Mouse (Mus musculus) CH12.LX (cell line): ENCODE measurements around the gene Rho. TPM values are rescaled to one million over a fixed set of nuclear protein-coding genes. Genes with fewer than 3 reads are reported as not detected.
A peak's percentile ranks its signal among the peaks of the same experiment; 100 is the strongest.

Experiments
- DNase-seq: peaks from one replicate; pipeline ENCODE4 v3.0.0-alpha.2; 2013; ENCODE audit errors: extremely low read depth
- H3K27ac ChIP-seq: 2 replicates; pipeline ENCODE4 v1.5.1; 2012; ENCODE audit warnings: low read depth, mild to moderate bottlenecking, control low read depth, moderate library complexity; ENCODE audit not compliant: insufficient read depth
- H3K27me3 ChIP-seq: replicated peaks from 2 replicates; pipeline ENCODE3; 2012; ENCODE audit warnings: inconsistent platforms
- H3K36me3 ChIP-seq, 2 experiments: replicated peaks in 1 of 2; 2 replicates each; pipeline versions ENCODE3 to v1.6.1; 2012; ENCODE audit warnings: inconsistent platforms in 1 of 2, low read length in 1 of 2, mild to moderate bottlenecking in 1 of 2, mixed read lengths in 1 of 2, moderate library complexity in 1 of 2; ENCODE audit not compliant: control insufficient read depth in 1 of 2, insufficient read depth in 1 of 2
- H3K4me1 ChIP-seq, 2 experiments: 2 replicates each; pipeline ENCODE4 v1.6.1; 2012; ENCODE audit warnings: inconsistent platforms in 1 of 2, moderate library complexity in 1 of 2; ENCODE audit not compliant: insufficient read depth in 2 of 2, control insufficient read depth in 1 of 2
- H3K4me2 ChIP-seq: 2 replicates; pipeline ENCODE4 v1.6.1; 2012; ENCODE audit warnings: low read depth, mild to moderate bottlenecking, control low read depth; ENCODE audit not compliant: poor library complexity, insufficient read depth, severe bottlenecking
- H3K4me3 ChIP-seq, 3 experiments: fragments of 150-350 bp in 1 of 3; sonication (generic) in 1 of 3; replicated peaks in 1 of 3; 2 replicates each; pipeline versions ENCODE3 to v1.5.1; 2011 to 2012; ENCODE audit warnings: low read depth in 2 of 3, low read length in 2 of 3, mild to moderate bottlenecking in 2 of 3, moderate library complexity in 2 of 3, control low read depth in 1 of 3, improper control_type of control experiment in 1 of 3, inconsistent platforms in 1 of 3, mixed read lengths in 1 of 3; ENCODE audit not compliant: poor library complexity in 1 of 3
- H3K79me2 ChIP-seq: replicated peaks from 2 replicates; pipeline ENCODE4 v1.6.1; 2012; ENCODE audit warnings: mild to moderate bottlenecking, moderate library complexity; ENCODE audit not compliant: control insufficient read depth, poor library complexity, insufficient read depth, severe bottlenecking; ENCODE audit errors: extremely low read depth
- H3K9ac ChIP-seq: 2 replicates; pipeline ENCODE4 v1.6.1; 2012; ENCODE audit warnings: low read depth, mild to moderate bottlenecking, control low read depth, moderate library complexity; ENCODE audit not compliant: insufficient read depth
- H3K9me3 ChIP-seq: replicated peaks from 2 replicates; pipeline ENCODE3; 2012; ENCODE audit warnings: low read length, inconsistent platforms, mixed read lengths
- BHLHE40 ChIP-seq: IDR thresholded peaks from 2 replicates; pipeline ENCODE4 v1.6.1; 2011; ENCODE audit warnings: mild to moderate bottlenecking, low read depth, low read length, improper control_type of control experiment
- CHD2 ChIP-seq: IDR thresholded peaks from 2 replicates; pipeline ENCODE4 v1.6.1; 2011; ENCODE audit warnings: low read length, improper control_type of control experiment
- CTCF ChIP-seq, 2 experiments: IDR thresholded peaks in 1 of 2; conservative IDR thresholded peaks in 1 of 2; 2 replicates each; pipeline ENCODE4 v1.5.1; 2011 to 2012; ENCODE audit warnings: low read depth in 2 of 2, low read length in 2 of 2, improper control_type of control experiment in 1 of 2, inconsistent platforms in 1 of 2, mild to moderate bottlenecking in 1 of 2, moderate library complexity in 1 of 2
- ELF1 ChIP-seq: IDR thresholded peaks from 2 replicates; pipeline ENCODE4 v1.6.1; 2014; ENCODE audit warnings: low read depth, mild to moderate bottlenecking, inconsistent platforms, low read length, improper control_type of control experiment
- EP300 ChIP-seq: IDR thresholded peaks from 2 replicates; pipeline ENCODE4 v1.6.1; 2011; ENCODE audit warnings: low read length, improper control_type of control experiment
- ETS1 ChIP-seq: conservative IDR thresholded peaks from 2 replicates; pipeline ENCODE4 v1.6.1; 2012; ENCODE audit warnings: low read depth, mild to moderate bottlenecking, inconsistent platforms, low read length, improper control_type of control experiment, moderate library complexity
- GABPA ChIP-seq: IDR thresholded peaks from 2 replicates; pipeline ENCODE4 v1.6.1; 2012; ENCODE audit warnings: low read depth, low read length, improper control_type of control experiment, inconsistent platforms; ENCODE audit not compliant: insufficient replicate concordance
- HCFC1 ChIP-seq: IDR thresholded peaks from 2 replicates; pipeline ENCODE4 v1.6.1; 2012; ENCODE audit warnings: low read depth, mild to moderate bottlenecking, inconsistent platforms, low read length, improper control_type of control experiment
- IRF4 ChIP-seq: IDR thresholded peaks from 2 replicates; pipeline ENCODE4 v1.6.1; 2014; ENCODE audit warnings: low read depth, mild to moderate bottlenecking, inconsistent platforms, low read length, improper control_type of control experiment
- JUN ChIP-seq: IDR thresholded peaks from 2 replicates; pipeline ENCODE4 v1.6.1; 2011; ENCODE audit warnings: low read depth, mild to moderate bottlenecking, low read length, improper control_type of control experiment, moderate library complexity; ENCODE audit not compliant: insufficient read depth
- JUND ChIP-seq: conservative IDR thresholded peaks from 2 replicates; pipeline ENCODE4 v1.6.1; 2011; ENCODE audit warnings: low read depth, low read length, improper control_type of control experiment
- KAT2A ChIP-seq: IDR thresholded peaks from 2 replicates; pipeline ENCODE4 v1.6.1; 2012; ENCODE audit warnings: low read length, improper control_type of control experiment, inconsistent platforms; ENCODE audit not compliant: insufficient replicate concordance
- MAFK ChIP-seq: IDR thresholded peaks from 2 replicates; pipeline ENCODE4 v1.6.1; 2011; ENCODE audit warnings: low read length, improper control_type of control experiment; ENCODE audit not compliant: insufficient replicate concordance
- MAX ChIP-seq: IDR thresholded peaks from 2 replicates; pipeline ENCODE4 v1.6.1; 2011; ENCODE audit warnings: low read length, improper control_type of control experiment
- MAZ ChIP-seq: IDR thresholded peaks from 2 replicates; pipeline ENCODE4 v1.6.1; 2012; ENCODE audit warnings: low read depth, mild to moderate bottlenecking, inconsistent platforms, low read length, improper control_type of control experiment, moderate library complexity
- MEF2A ChIP-seq: IDR thresholded peaks from 2 replicates; pipeline ENCODE4 v1.6.1; 2014; ENCODE audit warnings: low read depth, mild to moderate bottlenecking, inconsistent platforms, low read length, improper control_type of control experiment, borderline replicate concordance
- MXI1 ChIP-seq: IDR thresholded peaks from 2 replicates; pipeline ENCODE4 v1.6.1; 2011; ENCODE audit warnings: mild to moderate bottlenecking, low read depth, low read length, improper control_type of control experiment
- MYC ChIP-seq: IDR thresholded peaks from 2 replicates; pipeline ENCODE4 v1.6.1; 2011; ENCODE audit warnings: low read depth, mild to moderate bottlenecking, improper control_type of control experiment, low read length
- NELFE ChIP-seq: IDR thresholded peaks from 2 replicates; pipeline ENCODE4 v1.6.1; 2011; ENCODE audit warnings: low read depth, low read length, improper control_type of control experiment
- NRF1 ChIP-seq: IDR thresholded peaks from 2 replicates; pipeline ENCODE4 v1.6.1; 2014; ENCODE audit warnings: low read depth, mild to moderate bottlenecking, inconsistent platforms, low read length, improper control_type of control experiment, moderate library complexity
- PAX5 ChIP-seq: IDR thresholded peaks from 2 replicates; pipeline ENCODE4 v1.6.1; 2012; ENCODE audit warnings: low read length, inconsistent platforms, mixed read lengths
- POLR2A ChIP-seq: IDR thresholded peaks from 2 replicates; pipeline ENCODE4 v1.6.1; 2011; ENCODE audit warnings: low read depth, mild to moderate bottlenecking, improper control_type of control experiment, low read length
- POLR2AphosphoS2 ChIP-seq: IDR thresholded peaks from 2 replicates; pipeline ENCODE4 v1.6.1; 2011; ENCODE audit warnings: low read depth, low read length, improper control_type of control experiment
- RAD21 ChIP-seq: IDR thresholded peaks from 2 replicates; pipeline ENCODE4 v1.6.1; 2011; ENCODE audit warnings: low read depth, mild to moderate bottlenecking, low read length, improper control_type of control experiment, moderate library complexity
- RCOR1 ChIP-seq: conservative IDR thresholded peaks from 2 replicates; pipeline ENCODE4 v1.6.1; 2012; ENCODE audit warnings: low read depth, mild to moderate bottlenecking, inconsistent platforms, low read length, improper control_type of control experiment
- SIN3A ChIP-seq: IDR thresholded peaks from 2 replicates; pipeline ENCODE4 v1.6.1; 2012; ENCODE audit warnings: low read length, improper control_type of control experiment, inconsistent platforms
- SMC3 ChIP-seq: IDR thresholded peaks from 2 replicates; pipeline ENCODE4 v1.6.1; 2011; ENCODE audit warnings: low read depth, low read length, improper control_type of control experiment
- TCF12 ChIP-seq: IDR thresholded peaks from 2 replicates; pipeline ENCODE4 v1.6.1; 2014; ENCODE audit warnings: low read depth, mild to moderate bottlenecking, inconsistent platforms, low read length, improper control_type of control experiment
- UBTF ChIP-seq: IDR thresholded peaks from 2 replicates; pipeline ENCODE4 v1.6.1; 2012; ENCODE audit warnings: low read depth, mild to moderate bottlenecking, inconsistent platforms, low read length, improper control_type of control experiment, moderate library complexity
- USF1 ChIP-seq: IDR thresholded peaks from 2 replicates; pipeline ENCODE4 v1.6.1; 2014; ENCODE audit warnings: low read depth, mild to moderate bottlenecking, inconsistent platforms, low read length, improper control_type of control experiment
- USF2 ChIP-seq: conservative IDR thresholded peaks from 2 replicates; pipeline ENCODE4 v1.6.1; 2011; ENCODE audit warnings: low read depth, low read length, improper control_type of control experiment
- ZC3H11A ChIP-seq: IDR thresholded peaks from 2 replicates; pipeline ENCODE4 v1.6.1; 2012; ENCODE audit warnings: low read depth, mild to moderate bottlenecking, inconsistent platforms, low read length, improper control_type of control experiment
- ZKSCAN1 ChIP-seq: IDR thresholded peaks from 2 replicates; pipeline ENCODE4 v1.6.1; 2012; ENCODE audit warnings: low read depth, inconsistent platforms, low read length, improper control_type of control experiment, borderline replicate concordance
- ZMIZ1 ChIP-seq: IDR thresholded peaks from 2 replicates; pipeline ENCODE4 v1.6.1; 2012; ENCODE audit warnings: low read depth, mild to moderate bottlenecking, inconsistent platforms, low read length, improper control_type of control experiment
- ZNF384 ChIP-seq: IDR thresholded peaks from 2 replicates; pipeline ENCODE4 v1.6.1; 2012; ENCODE audit warnings: low read depth, low read length, improper control_type of control experiment, inconsistent platforms
- dilution Hi-C: fragments of 300-500 bp; cut with MboI; formaldehyde crosslinking; loops from 2 replicates; pipeline ENCODE4 v1.14.3; 2020; ENCODE audit warnings: low sequenced_read_pairs; ENCODE audit not compliant: extremely low pct_unique_long_range_greater_than_20kb, extremely low pct_ligation_motif_present
- in situ Hi-C: fragments of 300-500 bp; cut with MboI; formaldehyde crosslinking; loops from 3 replicates; pipeline ENCODE4 v1.14.3; 2019; ENCODE audit warnings: low sequenced_read_pairs, low pct_ligation_motif_present, low pct_unique_long_range_greater_than_20kb, mixed read lengths
- polyA plus RNA-seq: library from polyadenylated mRNA; unstranded; fragments of >175 nt; gene quantifications from 2 replicates; pipeline ENCODE4 v1.2.1, GENCODE M21; 2012; ENCODE audit warnings: low read depth; ENCODE audit not compliant: insufficient read length
- total RNA-seq, 2 experiments: library from RNA; depleted of rRNA; stranded (reverse); fragments of 300-350 nt in 1 of 2; fragments of >200 nt in 1 of 2; gene quantifications; 2 replicates each; pipeline ENCODE4 v1.2.3; 2012 to 2014

Gene Rho
- total and polyA plus RNA-seq, 3 experiments = 0.04 TPM; not detected in 1

GRCm38 (mm10) chr6:115908421-115908982 lies 23.0 kb upstream of the Rho start (continued):
- TF ChIP-seq GABPA (no peak), ZKSCAN1 (no peak), CTCF (conservative IDR thresholded peaks at IDR 0.05 in 1 of 2, IDR thresholded peaks at IDR 0.05 in 1 of 2; ENCODE audit: low read depth in 2 of 2, low read length in 2 of 2) (no peak), CHD2 (no peak), ETS1 (no peak), PAX5 (no peak), MEF2A (no peak), JUN (no peak)

- dilution Hi-C loops (no loop called here), in situ Hi-C loops (loop anchor here (5.0 kb wide), 1 partner anchor 33 kb away; the partner anchor contains the start of gene H1foo)
- H3K9me3 ChIP-seq = no peaks in the 10 kb centered on the region
- H3K4me3 ChIP-seq = no peak overlapping the region
- H3K27me3 ChIP-seq = no peaks in the 10 kb centered on the region
- peaks cover 62 to 90% of the 10 kb centered on the region in 2 experiments for H3K4me1 ChIP-seq
- peaks cover 0 to 13% of the 10 kb centered on the region in 2 experiments for H3K36me3 ChIP-seq
- no peaks in the 10 kb centered on the region for H3K79me2 ChIP-seq
- H3K9ac ChIP-seq = 0 out of 2 replicates have a peak overlapping the region, but pooled peaks have one; percentile 8
- peak overlapping the region; percentile 37; the same call in 1 of the 2 replicates for H3K4me2 ChIP-seq
- peak overlapping the region; percentile 88 for H3K27ac ChIP-seq
- DNase-seq = peak; percentile 85
- no peak for TF ChIP-seq CTCF (conservative IDR thresholded peaks at IDR 0.05 in 1 of 2, IDR thresholded peaks at IDR 0.05 in 1 of 2; ENCODE audit: low read depth in 2 of 2, low read length in 2 of 2)
- no peak; the same call in none of the 2 replicates for TF ChIP-seq RAD21
- TF ChIP-seq MAFK = no peak
- peak; percentile 95 for TF ChIP-seq IRF4
- no peak for TF ChIP-seq RCOR1
- TF ChIP-seq POLR2A = peak; percentile 53
- TF ChIP-seq JUN = no peak
- TF ChIP-seq MAX = no peak
- no peak; the same call in 1 of the 2 replicates for TF ChIP-seq SMC3
- TF ChIP-seq USF2 = no peak
- peak; percentile 90 for TF ChIP-seq EP300
- peak; percentile 29; the same call in 1 of the 2 replicates for TF ChIP-seq JUND
- peak; percentile 37; the same call in 1 of the 2 replicates for TF ChIP-seq CHD2
- peak; percentile 40; the same call in 1 of the 2 replicates for TF ChIP-seq TCF12
- peak; percentile 48; the same call in 1 of the 2 replicates for TF ChIP-seq BHLHE40
- TF ChIP-seq ZMIZ1 = no peak
- TF ChIP-seq ZNF384 = peak; percentile 36
- no peak for TF ChIP-seq ZKSCAN1
- no peak for TF ChIP-seq NRF1
- peak; percentile 77 for TF ChIP-seq SIN3A
- no peak for TF ChIP-seq MYC
- no peak for TF ChIP-seq ZC3H11A
- TF ChIP-seq MAZ = peak; percentile 53; the same call in 1 of the 2 replicates
- no peak for TF ChIP-seq USF1
- no peak for TF ChIP-seq MXI1
- no peak for TF ChIP-seq KAT2A
- peak; percentile 45; the same call in 1 of the 2 replicates for TF ChIP-seq MEF2A
- TF ChIP-seq NELFE = no peak
- no peak for TF ChIP-seq ELF1
- no peak for TF ChIP-seq GABPA
- TF ChIP-seq PAX5 = no peak
- peak; percentile 82; the same call in 1 of the 2 replicates for TF ChIP-seq UBTF
- peak; percentile 81 for TF ChIP-seq ETS1
- no peak for TF ChIP-seq POLR2AphosphoS2
- no peak; the same call in 1 of the 2 replicates for TF ChIP-seq HCFC1
Measured at GRCm38 (mm10) chr6:115909052-115909451, 22.5 kb upstream of the Rho start.
